Mouse (Mus musculus): ENCODE measurements around the gene Dnajb12.

Gene Dnajb12

GRCm38 (mm10) chr10:59879255-59880028, at the start of gene Dnajb12:
Gene Dnajb12 (plus strand): TSS chr10:59879556.
- DNase-seq (ENCODE audit: low spot score) = peak; percentile 98

GRCm38 (mm10) chr10:59829886-59830285, 49.5 kb upstream of the Dnajb12 start:
- no peak for DNase-seq (ENCODE audit: low spot score)

GRCm38 (mm10) chr10:59831950-59832349, 47.4 kb upstream of the Dnajb12 start:
- DNase-seq (ENCODE audit: low spot score) = no peak

- DNase-seq (ENCODE audit: low spot score) = no peak
Measured at GRCm38 (mm10) chr10:59835301-59836155, 43.8 kb upstream of the Dnajb12 start.

- DNase-seq (ENCODE audit: low spot score) = no peak
Measured at GRCm38 (mm10) chr10:59837490-59837889, 41.9 kb upstream of the Dnajb12 start.

GRCm38 (mm10) chr10:59841434-59841833, 37.9 kb upstream of the Dnajb12 start:
- DNase-seq (ENCODE audit: low spot score) = no peak

- DNase-seq (ENCODE audit: low spot score) = no peak
Measured at GRCm38 (mm10) chr10:59843125-59843524, 36.2 kb upstream of the Dnajb12 start.

- DNase-seq (ENCODE audit: low spot score) = no peak
Measured at GRCm38 (mm10) chr10:59844686-59845085, 34.7 kb upstream of the Dnajb12 start.

GRCm38 (mm10) chr10:59846416-59846815, 32.9 kb upstream of the Dnajb12 start:
- no peak for DNase-seq (ENCODE audit: low spot score)

GRCm38 (mm10) chr10:59848079-59848877, 31.1 kb upstream of the Dnajb12 start:
- DNase-seq (ENCODE audit: low spot score) = no peak

GRCm38 (mm10) chr10:59848953-59849352, 30.4 kb upstream of the Dnajb12 start:
- DNase-seq (ENCODE audit: low spot score) = no peak

GRCm38 (mm10) chr10:59849371-59849770, 30.0 kb upstream of the Dnajb12 start:
- no peak for DNase-seq (ENCODE audit: low spot score)

- DNase-seq (ENCODE audit: low spot score) = no peak
Measured at GRCm38 (mm10) chr10:59857157-59857556, 22.2 kb upstream of the Dnajb12 start.

- DNase-seq (ENCODE audit: low spot score) = no peak
Measured at GRCm38 (mm10) chr10:59860684-59861083, 18.7 kb upstream of the Dnajb12 start.

GRCm38 (mm10) chr10:59861201-59861600, 18.2 kb upstream of the Dnajb12 start:
- DNase-seq (ENCODE audit: low spot score) = no peak

GRCm38 (mm10) chr10:59862816-59863440, 16.4 kb upstream of the Dnajb12 start:
- no peak for DNase-seq (ENCODE audit: low spot score)

- DNase-seq (ENCODE audit: low spot score) = peak; percentile 29
Measured at GRCm38 (mm10) chr10:59863620-59864019, 15.7 kb upstream of the Dnajb12 start.

GRCm38 (mm10) chr10:59864232-59864875, 15.0 kb upstream of the Dnajb12 start:
- DNase-seq (ENCODE audit: low spot score) = peak; percentile 30

GRCm38 (mm10) chr10:59864884-59865726, 14.3 kb upstream of the Dnajb12 start:
- peak; percentile 91 for DNase-seq (ENCODE audit: low spot score)

GRCm38 (mm10) chr10:59868266-59868665, 11.1 kb upstream of the Dnajb12 start:
- no peak for DNase-seq (ENCODE audit: low spot score)

Measured in embryo, embryonic 10.5 days (tissue).